Mouse (Mus musculus) gastrocnemius, postnatal 36 days (tissue): ENCODE measurements at regions not wholly inside any gene's neighbourhood (a gene's known extent, or its start where the extent isn't known, plus 50 kb on each side); places are given as distances from the start of the nearest gene placed in this dataset.

ENCODE experiments used
- DNase-seq, 2 experiments: peaks; one replicate each; pipeline ENCODE4 v3.0.0; 2022
- intact Hi-C: fragments of 180-260 bp; cut with DNase I; formaldehyde crosslinking; loops from one replicate; pipeline ENCODE4 v1.15.1; 2025

DNA sequence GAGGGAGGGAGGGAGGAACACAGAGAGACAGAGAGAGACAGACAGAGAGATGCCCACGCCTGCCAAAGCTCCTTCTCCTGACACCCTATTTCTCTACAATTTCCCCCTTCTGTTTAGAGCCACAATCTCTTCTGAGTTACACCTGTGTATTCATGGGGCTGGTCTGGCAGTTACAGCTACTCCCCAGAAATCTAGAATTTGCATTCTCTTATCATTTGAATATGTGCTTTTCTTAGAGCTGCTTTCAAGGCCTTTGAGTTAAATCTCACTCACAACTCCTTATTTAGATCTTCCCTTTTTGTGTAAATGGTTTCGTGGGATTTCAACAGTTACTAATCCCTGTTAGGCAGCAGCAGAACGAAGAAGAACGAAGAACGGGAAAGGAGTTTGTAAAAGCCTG is 55.0 kb upstream of the Cdkn2b start:
- intact Hi-C loops, result no loop called here
- no peak for DNase-seq

DNA sequence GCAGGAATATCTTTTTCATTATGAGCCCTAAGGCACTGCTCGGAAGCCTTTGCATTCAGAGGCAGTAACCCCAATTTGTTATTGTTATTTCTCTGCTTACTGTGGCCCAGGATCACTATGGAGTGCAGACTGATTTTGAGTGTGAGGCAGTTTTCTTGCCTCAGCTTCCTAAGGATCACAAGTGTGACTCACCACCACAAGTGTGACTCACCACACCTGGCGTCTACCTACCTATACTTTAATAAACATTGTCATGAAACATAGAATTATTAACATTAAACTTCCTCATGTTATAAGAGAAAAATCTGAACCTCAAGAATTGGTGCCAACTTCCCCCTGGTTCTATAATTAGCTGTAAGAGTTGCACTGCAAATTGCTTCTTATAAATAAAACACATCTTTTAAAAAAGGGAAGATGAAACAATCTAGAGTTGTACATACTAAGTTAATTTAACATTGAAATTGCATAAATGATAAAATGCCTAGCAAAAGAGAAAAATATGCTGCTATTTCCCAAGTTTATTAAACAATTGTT is 52.4 kb upstream of the Cdkn2b start:
- intact Hi-C loops, result no loop called here
- no peak for DNase-seq

DNA sequence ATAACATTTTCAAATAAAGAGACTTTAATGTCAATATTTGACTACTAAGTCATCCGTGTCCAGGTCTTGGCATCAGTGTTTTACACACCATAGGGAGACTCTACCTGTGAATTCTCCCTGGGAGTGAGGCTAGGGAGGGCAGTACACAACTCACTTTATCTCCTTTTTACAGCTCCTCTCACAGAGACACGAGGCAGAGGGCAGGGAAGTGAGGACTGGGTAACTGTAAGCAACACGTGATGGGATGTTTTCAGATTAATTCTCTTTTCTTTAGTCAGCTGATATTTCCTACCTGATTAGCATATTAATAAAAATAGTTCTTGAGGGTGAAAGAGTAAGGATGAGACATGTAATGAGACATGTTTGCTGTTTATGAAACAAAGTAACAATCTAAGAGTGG is 51.8 kb upstream of the Cdkn2b start:
- no peak for DNase-seq
- intact Hi-C loops, result no loop called here

DNA sequence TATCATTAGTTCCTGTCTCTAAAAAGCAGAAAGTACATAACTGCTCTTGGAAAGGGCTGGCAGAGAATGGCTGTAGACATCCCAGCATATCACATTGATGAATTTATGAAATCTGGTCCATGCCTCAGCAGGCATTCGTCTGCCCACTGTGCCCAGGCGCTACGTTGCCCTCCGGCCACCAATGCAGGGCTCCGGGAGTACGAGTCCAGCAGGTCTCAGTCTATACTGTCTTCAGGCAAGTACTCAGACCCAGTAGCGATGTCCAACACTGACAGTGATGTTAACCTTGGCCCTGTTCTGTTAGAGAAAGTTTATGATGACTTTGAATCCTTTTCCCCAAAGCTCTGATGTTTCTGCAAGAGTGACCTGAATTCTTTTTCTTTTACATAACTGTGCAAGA is 50.5 kb upstream of the Cdkn2b start:
- intact Hi-C loops, result no loop called here

More for the DNA sequence above, 50.5 kb upstream of the Cdkn2b start:
- DNase-seq, result no peak
